Mouse (Mus musculus) thymus, adult 18-20 months (tissue): Measurements from ENCODE around the gene Vmn2r47.
"Not testable (repeated sequence)": the region's sequence is repeated elsewhere in the genome, so short reads cannot be mapped to it uniquely, and the experiment has no call there.

Experiments used
- DNase-seq, 2 experiments: peaks; one replicate each; pipeline ENCODE4 v3.0.0; 2022; ENCODE audit warnings: mixed read lengths in 2 of 2

The Vmn2r47 gene

DNA sequence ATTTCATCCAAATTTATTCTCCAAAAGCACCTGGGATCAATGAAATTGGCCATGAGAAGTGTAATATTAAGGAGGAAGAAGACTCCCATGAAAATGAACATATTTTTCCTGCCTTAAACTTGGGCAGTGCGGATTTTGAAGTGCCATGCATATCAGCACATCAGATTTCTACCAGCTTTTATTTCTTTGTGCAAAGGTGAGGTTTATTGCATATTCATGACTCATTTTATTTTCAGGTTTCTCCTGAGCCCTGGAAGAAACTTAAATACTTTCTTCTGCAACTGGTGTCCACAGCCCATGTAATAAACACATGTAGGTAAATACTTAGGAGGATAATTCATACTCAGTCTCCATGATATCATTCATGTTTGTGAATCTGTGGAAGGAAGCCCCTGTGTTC is at the start of gene Vmn2r47:
TSS of gene Vmn2r47 (minus strand) at position 101 of the 400 bp plus-strand sequence.
- DNase-seq = not testable (repeated sequence)

DNA sequence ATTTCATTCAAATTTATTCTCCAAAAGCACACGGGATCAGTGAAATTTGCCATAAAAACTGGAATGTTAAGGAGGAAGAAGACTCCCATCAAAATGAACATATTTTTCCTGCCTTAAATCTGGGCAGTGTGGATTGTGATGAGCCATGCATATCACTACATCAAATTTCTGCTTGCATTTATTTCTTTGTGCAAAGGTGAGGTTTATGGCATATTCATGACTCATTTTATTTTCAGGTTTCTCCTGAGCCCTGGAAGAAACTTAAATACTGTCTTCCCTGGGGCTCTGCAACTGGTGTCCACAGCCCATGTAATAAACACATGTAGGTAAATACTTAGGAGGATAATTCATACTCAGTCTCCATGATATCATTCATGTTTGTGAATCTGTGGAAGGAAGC is 70.7 kb downstream of the Vmn2r47 start, which contains the start of gene Vmn2r46:
TSS of gene Vmn2r46 (minus strand) at position 101 of the 400 bp plus-strand sequence.
- not testable (repeated sequence) for DNase-seq
